Mouse (Mus musculus) liver, adult 2 months (tissue): ENCODE measurements around the gene Atxn2l.

Experiments
- CTCF ChIP-seq: fragments of 200-500 bp; IDR thresholded peaks from 2 replicates; pipeline ENCODE4 v1.5.1; 2011; ENCODE audit warnings: low read depth, low read length, control low read depth
- POLR2A ChIP-seq: fragments of 200-500 bp; IDR thresholded peaks from 2 replicates; pipeline ENCODE4 v1.6.1; 2011; ENCODE audit warnings: low read length, control low read depth; ENCODE audit not compliant: insufficient read depth; ENCODE audit errors: extremely low read depth

DNA sequence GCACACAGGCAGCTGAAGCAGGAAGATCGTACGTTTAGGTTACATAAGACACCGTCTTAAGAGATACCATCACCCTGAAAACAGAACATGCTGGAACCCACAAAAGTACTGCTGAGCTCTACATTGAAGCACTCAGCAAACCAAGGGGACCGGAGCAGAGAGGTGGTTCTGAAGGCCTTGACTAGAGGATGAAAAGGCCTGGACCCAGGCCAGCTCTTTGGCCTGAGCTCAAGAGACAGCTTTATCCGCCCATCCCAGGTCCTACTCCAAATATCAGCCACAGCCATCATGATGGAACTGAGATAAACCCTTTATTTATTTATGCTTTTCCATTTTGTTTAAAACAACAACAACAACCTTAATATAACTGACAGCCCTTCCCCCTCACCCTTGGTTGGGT is 36.5 kb downstream of the Atxn2l start:
- TF ChIP-seq POLR2A (no peak), CTCF (no peak)
